Mouse (Mus musculus) E14TG2a.4 (cell line): ENCODE results near the gene Dpf1.

Experiments
- CTCF ChIP-seq: conservative IDR thresholded peaks from 2 replicates; pipeline ENCODE4 v1.5.1; 2014; ENCODE audit warnings: low read length
- NANOG ChIP-seq: IDR thresholded peaks from 2 replicates; pipeline ENCODE4 v1.6.1; 2014; ENCODE audit warnings: borderline replicate concordance, low read length, mixed read lengths

DNA sequence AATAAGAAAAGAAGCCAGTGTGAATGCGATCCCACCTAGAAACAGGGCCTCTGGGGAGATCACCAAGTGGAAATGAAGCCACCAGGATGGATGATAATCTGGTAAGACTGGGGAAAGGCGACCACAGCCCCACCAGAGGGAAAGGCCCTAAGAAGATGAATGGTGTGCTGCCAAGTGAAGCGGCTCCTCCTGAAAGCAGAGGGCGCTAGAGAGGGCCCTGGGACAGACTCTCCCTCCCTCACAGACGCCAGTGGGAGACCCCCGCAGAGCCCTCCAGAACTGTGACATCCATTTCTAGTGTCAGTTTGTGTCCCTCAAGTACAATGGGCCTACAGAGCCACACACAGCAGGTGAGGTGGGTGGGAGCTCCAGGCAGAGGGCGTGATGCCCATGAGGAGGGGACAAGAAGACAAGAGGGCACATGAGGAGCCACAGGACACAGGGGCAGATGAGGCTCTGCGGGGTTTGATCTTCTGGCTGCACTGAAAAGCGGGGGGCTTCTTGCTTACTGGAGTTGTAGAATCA lies 33.1 kb downstream of the Dpf1 start:
- TF ChIP-seq NANOG (no peak), CTCF (peak; percentile 43)
